Mouse (Mus musculus) forebrain, embryonic 11.5 days (tissue): Measurements from ENCODE around the gene Cars. TPM values are rescaled to one million over a fixed set of nuclear protein-coding genes. Genes with fewer than 3 reads are reported as not detected.
"Not testable (repeated sequence)": the region's sequence is repeated elsewhere in the genome, so short reads cannot be mapped to it uniquely, and the experiment has no call there.

Source experiments
- ATAC-seq: fragments of 200-750 bp; cut with Nextera tagmentation; replicated peaks from 2 replicates; pipeline ENCODE4 v1.8.0; 2017; ENCODE audit warnings: moderate TSS enrichment; ENCODE audit not compliant: low FRiP score
- DNase-seq: peaks from one replicate; pipeline ENCODE4 v3.0.0-alpha.2; 2017; ENCODE audit warnings: low spot score
- H3K27ac ChIP-seq: fragments of 300-500 bp; sonication (generic); 2 replicates; pipeline ENCODE4 v1.5.1; 2014; ENCODE audit warnings: low read depth, low read length
- H3K27me3 ChIP-seq: fragments of 300-500 bp; sonication (generic); 2 replicates; pipeline ENCODE4 v1.6.1; 2014; ENCODE audit warnings: mild to moderate bottlenecking, low read length, mixed read lengths; ENCODE audit not compliant: control insufficient read depth, insufficient read depth
- H3K36me3 ChIP-seq: fragments of 300-500 bp; sonication (generic); 2 replicates; pipeline ENCODE4 v1.6.1; 2014; ENCODE audit warnings: mild to moderate bottlenecking, low read length, moderate library complexity, mixed read lengths; ENCODE audit not compliant: control insufficient read depth, insufficient read depth
- H3K4me1 ChIP-seq: fragments of 300-500 bp; sonication (generic); replicated peaks from 2 replicates; pipeline ENCODE4 v1.6.1; 2014; ENCODE audit warnings: low read length, mixed read lengths; ENCODE audit not compliant: control insufficient read depth, insufficient read depth
- H3K4me2 ChIP-seq: fragments of 300-500 bp; sonication (generic); 2 replicates; pipeline ENCODE4 v1.6.1; 2014; ENCODE audit warnings: low read depth, mild to moderate bottlenecking, low read length, moderate library complexity, mixed read lengths; ENCODE audit not compliant: severe bottlenecking
- H3K4me3 ChIP-seq: fragments of 300-500 bp; sonication (generic); 2 replicates; pipeline ENCODE4 v1.5.1; 2014; ENCODE audit warnings: low read depth, low read length
- H3K9ac ChIP-seq: fragments of 300-500 bp; sonication (generic); 2 replicates; pipeline ENCODE4 v1.6.1; 2014; ENCODE audit warnings: low read length
- H3K9me3 ChIP-seq: fragments of 300-500 bp; sonication (generic); 2 replicates; pipeline ENCODE4 v1.6.1; 2016; ENCODE audit warnings: low read length, mixed read lengths; ENCODE audit not compliant: control insufficient read depth
- WGBS: fragments of 180-500 bp; shearing (Covaris S2); extraction: QIAGEN DNeasy Blood & Tissue Kit; methylation state at CpG from one replicate; pipeline ENCODE4 v1.1.7; 2014; 5-methylcytosine and 5-hydroxymethylcytosine counted together
- polyA plus RNA-seq: library from polyadenylated mRNA; unstranded; fragments of >200 nt; fragmentation: Nextera tagmentation; extraction: Ambion mirVana; gene quantifications from 2 replicates; pipeline ENCODE4 v1.2.1, GENCODE M21; 2014

The Cars gene
- polyA plus RNA-seq, 1 experiment from 2014 or later = 72.6 TPM

DNA sequence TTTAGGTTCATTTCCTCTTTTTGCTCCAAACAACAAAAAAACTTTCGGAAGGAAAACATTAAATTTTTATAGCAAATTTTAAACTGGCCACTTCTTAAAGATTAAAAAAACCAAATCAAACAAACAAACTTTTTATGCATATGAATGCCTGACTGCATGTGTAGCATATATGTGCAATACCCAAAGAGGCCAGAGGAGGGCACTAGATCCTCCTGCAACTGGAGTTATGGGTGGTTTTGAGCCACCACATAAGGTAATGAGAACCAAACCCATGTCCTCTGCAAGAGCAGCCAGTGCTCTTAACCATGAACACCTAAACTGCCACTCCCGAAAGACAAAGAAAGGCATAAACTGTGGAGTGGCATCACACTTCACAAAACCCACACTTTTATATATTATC, 55.5 kb downstream of the Cars start:
- H3K4me3 ChIP-seq = no peak overlapping the region
- no peak overlapping the region for H3K9ac ChIP-seq
- ATAC-seq (no peak), DNase-seq (peak; percentile 56)
- no peaks in the 10 kb centered on the region for H3K27me3 ChIP-seq
- H3K9me3 ChIP-seq = no peaks in the 10 kb centered on the region
- no peaks in the 10 kb centered on the region; the same call in 1 of the 2 replicates for H3K36me3 ChIP-seq
- no peak overlapping the region for H3K4me2 ChIP-seq
- 0 out of 2 replicates have a peak, but pooled peaks cover 2% of the 10 kb centered on the region for H3K4me1 ChIP-seq
- WGBS = 90% methylated on average over 2 of the region's 2 CpGs
- no peak overlapping the region for H3K27ac ChIP-seq

DNA sequence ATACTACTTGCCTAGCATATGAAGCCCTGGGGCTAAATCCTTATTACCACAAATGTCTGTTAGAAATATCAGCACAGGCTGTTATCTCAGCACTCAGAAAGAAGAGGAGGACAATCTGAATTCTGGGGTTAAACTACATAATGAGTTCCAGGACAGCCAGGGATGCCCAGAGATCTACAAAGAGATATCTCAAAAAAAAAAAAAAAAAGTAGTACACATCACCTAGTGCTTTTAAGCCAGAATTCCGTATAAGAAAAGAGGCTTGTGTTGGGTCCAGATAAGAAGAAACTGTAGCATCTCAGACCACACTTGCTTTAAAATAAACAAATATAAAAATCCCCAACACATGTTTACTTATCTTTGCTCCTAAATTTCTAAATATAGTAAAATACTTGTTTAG, 61.2 kb downstream of the Cars start:
- Histone ChIP-seq H3K4me1 (no peaks in the 10 kb centered on the region), H3K9me3 (no peaks in the 10 kb centered on the region), H3K4me3 (no peak overlapping the region), H3K4me2 (no peak overlapping the region), H3K36me3 (peaks cover 9% of the 10 kb centered on the region), H3K9ac (no peak overlapping the region), H3K27ac (no peak overlapping the region), H3K27me3 (no peaks in the 10 kb centered on the region)
- ATAC-seq (no peak), DNase-seq (no peak)
- WGBS = 88% methylated on average over 1 of the region's 1 CpGs

DNA sequence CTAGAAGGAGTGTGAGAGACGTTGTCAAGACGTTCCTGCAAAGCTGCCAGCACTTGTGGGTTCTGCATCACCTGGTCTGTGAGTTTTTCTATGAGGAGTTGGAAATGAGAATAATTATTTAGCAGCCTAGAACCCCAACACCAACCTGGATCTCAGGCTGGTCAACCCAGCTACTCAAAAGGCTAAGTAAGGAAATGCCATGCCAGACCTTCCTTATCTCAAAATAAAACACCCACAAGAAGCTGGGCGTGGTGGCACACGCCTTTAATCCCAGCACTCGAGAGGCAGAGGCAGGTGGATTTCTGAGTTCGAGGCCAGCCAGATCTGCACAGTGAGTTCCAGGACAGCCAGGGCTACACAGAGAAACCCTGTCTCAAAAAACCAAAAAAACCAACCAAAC, 61.7 kb downstream of the Cars start:
- not testable (repeated sequence) for H3K4me3 ChIP-seq, H3K4me2 ChIP-seq, H3K27ac ChIP-seq, H3K9ac ChIP-seq, DNase-seq, H3K27me3 ChIP-seq, H3K36me3 ChIP-seq, H3K9me3 ChIP-seq, ATAC-seq, H3K4me1 ChIP-seq
- 92% methylated on average over 6 of the region's 6 CpGs for WGBS

DNA sequence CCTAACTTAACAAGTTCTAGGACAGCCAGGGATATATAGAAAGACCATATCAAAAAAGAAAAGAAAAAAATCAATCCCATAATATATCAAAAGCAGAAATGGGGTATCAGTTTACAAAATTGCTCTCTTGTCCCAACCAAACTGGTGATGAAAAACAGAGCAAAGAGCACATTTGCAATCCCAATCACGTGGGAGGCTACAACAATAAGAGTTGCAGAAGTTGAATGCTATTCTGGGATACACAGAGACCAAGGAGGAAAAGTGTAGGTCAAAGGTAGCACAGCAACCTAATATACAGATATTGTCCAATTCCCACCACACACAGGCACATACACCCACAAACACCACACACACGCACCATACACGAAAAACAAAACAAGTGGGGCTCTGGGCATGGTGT, 63.6 kb downstream of the Cars start:
- WGBS = 93% methylated on average over 3 of the region's 3 CpGs
- no peak for ATAC-seq
- no peaks in the 10 kb centered on the region for H3K9me3 ChIP-seq
- H3K27ac ChIP-seq = no peak overlapping the region
- H3K4me3 ChIP-seq = no peak overlapping the region
- no peak overlapping the region for H3K4me2 ChIP-seq
- H3K9ac ChIP-seq = no peak overlapping the region
- no peaks in the 10 kb centered on the region for H3K4me1 ChIP-seq
- peaks cover 11% of the 10 kb centered on the region for H3K36me3 ChIP-seq
- no peak for DNase-seq
- no peaks in the 10 kb centered on the region for H3K27me3 ChIP-seq

DNA sequence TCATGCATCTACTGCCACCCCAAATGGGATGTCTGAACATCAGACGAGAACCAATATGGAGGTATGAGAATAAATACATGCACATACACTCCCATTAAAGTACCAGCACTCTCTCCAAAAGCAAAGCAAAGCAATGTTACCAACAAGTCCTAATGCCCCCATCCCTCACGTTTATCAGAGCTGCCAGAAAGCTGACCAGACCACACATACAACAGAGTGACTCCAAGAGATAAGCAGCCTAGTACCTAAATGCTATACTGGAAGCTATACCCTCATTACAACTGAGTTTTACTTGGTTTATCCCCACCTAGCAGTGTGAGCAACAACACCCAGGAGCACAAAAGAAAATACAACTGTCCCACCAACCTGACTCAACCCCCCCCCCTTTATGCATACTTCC, 66.6 kb downstream of the Cars start:
- Histone ChIP-seq H3K27ac (no peak overlapping the region), H3K4me3 (no peak overlapping the region), H3K4me1 (no peaks in the 10 kb centered on the region), H3K4me2 (no peak overlapping the region), H3K27me3 (no peaks in the 10 kb centered on the region), H3K9ac (no peak overlapping the region), H3K36me3 (peaks cover 18% of the 10 kb centered on the region), H3K9me3 (no peaks in the 10 kb centered on the region)
- ATAC-seq = no peak
- no peak for DNase-seq
- WGBS = 86% methylated on average over 2 of the region's 2 CpGs

DNA sequence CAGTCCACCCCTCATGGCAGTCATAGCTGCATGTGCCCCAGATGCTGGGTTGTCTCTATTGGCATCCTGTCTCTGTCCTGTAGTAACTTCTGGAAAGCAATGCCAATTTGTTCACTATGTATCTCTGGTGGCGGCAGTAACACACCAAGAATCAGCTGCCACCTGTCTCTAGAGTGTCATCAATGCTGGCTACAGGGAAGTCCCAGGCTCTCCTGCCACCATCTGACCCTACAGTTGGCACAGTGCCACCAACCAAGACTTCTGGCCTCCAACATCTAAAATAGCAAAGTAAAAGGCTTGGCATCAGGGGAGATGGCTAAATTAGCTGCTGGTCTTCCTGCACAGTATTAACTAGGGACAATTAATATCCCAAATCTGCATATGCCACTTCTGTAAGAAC, 67.5 kb downstream of the Cars start:
- DNase-seq (no peak), ATAC-seq (no peak)
- WGBS = 95% methylated on average over 1 of the region's 1 CpGs
- H3K4me3 ChIP-seq = no peak overlapping the region
- peaks cover 18% of the 10 kb centered on the region for H3K36me3 ChIP-seq
- H3K9me3 ChIP-seq = no peaks in the 10 kb centered on the region
- no peak overlapping the region for H3K9ac ChIP-seq
- no peak overlapping the region for H3K4me2 ChIP-seq
- no peaks in the 10 kb centered on the region for H3K27me3 ChIP-seq
- H3K27ac ChIP-seq = no peak overlapping the region
- H3K4me1 ChIP-seq = no peaks in the 10 kb centered on the region

DNA sequence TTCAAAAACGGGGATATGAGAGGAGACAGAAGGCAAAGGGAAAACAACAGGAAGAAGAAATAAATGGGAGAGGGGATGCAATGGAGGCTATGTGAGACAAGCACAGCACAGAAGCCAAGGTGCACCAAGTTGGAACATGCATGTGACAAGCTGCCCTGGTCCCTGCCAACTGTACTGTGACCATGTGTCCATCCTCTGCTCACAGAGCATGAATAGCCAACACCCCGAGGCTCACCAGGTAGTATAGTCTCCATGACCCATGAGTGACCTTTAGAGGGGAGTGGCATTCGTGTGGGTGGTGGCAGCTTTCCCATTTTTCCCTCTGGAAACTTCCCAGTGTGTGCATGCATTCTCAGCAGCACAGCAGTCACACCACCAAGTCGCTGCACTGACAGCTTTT, 80.6 kb downstream of the Cars start:
- H3K27me3 ChIP-seq = no peaks in the 10 kb centered on the region
- ATAC-seq = no peak
- peaks cover 20% of the 10 kb centered on the region; the same call in 1 of the 2 replicates for H3K36me3 ChIP-seq
- WGBS = 90% methylated on average over 4 of the region's 4 CpGs
- no peak for DNase-seq
- no peak overlapping the region for H3K4me2 ChIP-seq
- no peak overlapping the region for H3K9ac ChIP-seq
- no peaks in the 10 kb centered on the region for H3K9me3 ChIP-seq
- H3K27ac ChIP-seq = no peak overlapping the region
- H3K4me3 ChIP-seq = no peak overlapping the region
- no peaks in the 10 kb centered on the region for H3K4me1 ChIP-seq

DNA sequence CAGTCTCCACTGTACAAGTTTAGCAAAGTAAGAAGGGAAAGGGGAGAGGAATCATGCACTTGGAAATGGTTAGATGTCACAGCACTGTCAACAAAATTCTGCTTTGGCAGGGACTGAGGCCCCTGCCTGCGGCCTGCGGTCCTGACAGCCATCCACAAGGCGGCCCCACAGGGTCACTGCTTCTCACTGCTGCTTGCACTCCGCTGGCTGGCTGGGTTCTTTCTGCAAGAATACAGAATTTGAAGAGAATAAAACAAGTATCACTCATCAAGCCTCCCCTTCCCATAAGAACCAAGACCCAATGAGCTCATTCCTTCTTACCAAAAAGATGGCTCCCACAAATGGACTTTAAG, 85.5 kb downstream of the Cars start:
- ATAC-seq (no peak), DNase-seq (no peak)
- H3K27ac ChIP-seq = no peak overlapping the region
- H3K27me3 ChIP-seq = no peaks in the 10 kb centered on the region
- H3K36me3 ChIP-seq = peaks cover 18% of the 10 kb centered on the region; the same call in 1 of the 2 replicates
- WGBS = 90% methylated on average over 4 of the region's 4 CpGs
- no peak overlapping the region for H3K4me2 ChIP-seq
- H3K9me3 ChIP-seq = no peaks in the 10 kb centered on the region
- no peak overlapping the region for H3K9ac ChIP-seq
- no peaks in the 10 kb centered on the region for H3K4me1 ChIP-seq
- H3K4me3 ChIP-seq = no peak overlapping the region

DNA sequence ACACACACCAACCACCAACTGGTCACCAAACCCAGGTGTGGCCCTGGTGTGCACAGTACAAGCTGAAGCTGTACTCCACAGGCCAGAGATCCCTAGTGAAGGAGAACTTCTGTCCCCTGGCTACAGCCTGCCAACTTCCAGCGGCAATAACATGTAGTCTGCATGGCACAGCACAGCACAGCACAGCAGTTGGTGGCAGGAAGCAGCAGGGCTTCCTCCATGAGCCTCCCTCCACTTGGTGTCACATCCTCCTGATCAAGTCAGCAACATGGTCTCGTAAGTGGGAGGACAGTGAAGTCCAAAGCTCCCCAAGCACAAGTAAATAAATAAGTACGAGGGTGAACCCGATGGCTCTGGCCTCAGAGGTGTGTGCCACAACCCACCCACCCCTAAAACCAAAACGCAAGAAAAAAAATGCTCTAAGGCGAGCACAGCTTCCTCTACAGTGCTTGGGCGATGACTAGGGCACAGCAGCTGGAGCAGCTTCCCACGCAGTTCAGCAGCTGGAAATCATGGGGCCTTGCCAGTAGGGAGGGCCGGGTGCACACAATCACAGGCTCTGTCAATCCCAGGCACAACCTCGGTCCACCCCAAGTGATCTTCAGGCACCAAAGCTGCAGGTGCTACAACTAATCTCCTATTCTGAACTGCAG, 86.0 kb downstream of the Cars start:
- ATAC-seq (no peak), DNase-seq (no peak)
- WGBS = 90% methylated on average over 10 of the region's 10 CpGs
- no peaks in the 10 kb centered on the region for H3K27me3 ChIP-seq
- no peaks in the 10 kb centered on the region for H3K9me3 ChIP-seq
- no peak overlapping the region for H3K4me2 ChIP-seq
- H3K4me1 ChIP-seq = no peaks in the 10 kb centered on the region
- no peak overlapping the region for H3K9ac ChIP-seq
- H3K36me3 ChIP-seq = peaks cover 15% of the 10 kb centered on the region; the same call in 1 of the 2 replicates
- H3K4me3 ChIP-seq = no peak overlapping the region
- no peak overlapping the region for H3K27ac ChIP-seq
